Mouse (Mus musculus) forebrain, embryonic 10.5 days (tissue): Measurements from ENCODE around the gene Asic1. TPM values are rescaled to one million over a fixed set of nuclear protein-coding genes. Genes with fewer than 3 reads are reported as not detected.
A peak's percentile ranks its signal among the peaks of the same experiment; 100 is the strongest.
"Not testable (repeated sequence)": the region's sequence is repeated elsewhere in the genome, so short reads cannot be mapped to it uniquely, and the experiment has no call there.

Experiments used
- DNase-seq: peaks from one replicate; pipeline ENCODE4 v3.0.0-alpha.2; 2017; ENCODE audit warnings: low spot score; ENCODE audit errors: extremely low spot score
- H3K27ac ChIP-seq: fragments of 300-500 bp; sonication (generic); 2 replicates; pipeline ENCODE4 v1.5.1; 2016; ENCODE audit warnings: mild to moderate bottlenecking
- H3K27me3 ChIP-seq: fragments of 300-500 bp; sonication (generic); 2 replicates; pipeline ENCODE4 v1.6.1; 2016; ENCODE audit warnings: mild to moderate bottlenecking; ENCODE audit not compliant: poor library complexity, severe bottlenecking
- H3K36me3 ChIP-seq: fragments of 300-500 bp; sonication (generic); replicated peaks from 2 replicates; pipeline ENCODE4 v1.6.1; 2016; ENCODE audit warnings: mild to moderate bottlenecking, moderate library complexity
- H3K4me1 ChIP-seq: fragments of 300-500 bp; sonication (generic); 2 replicates; pipeline ENCODE4 v1.6.1; 2016
- H3K4me3 ChIP-seq: fragments of 300-500 bp; sonication (generic); 2 replicates; pipeline ENCODE4 v1.5.1; 2016; ENCODE audit warnings: mild to moderate bottlenecking, moderate library complexity
- H3K9me3 ChIP-seq: fragments of 300-500 bp; sonication (generic); 2 replicates; pipeline ENCODE4 v1.6.1; 2016; ENCODE audit warnings: mild to moderate bottlenecking, moderate library complexity
- WGBS: fragments of 180-500 bp; shearing (Covaris S2); methylation state at CpG from one replicate; pipeline ENCODE4 v1.1.7; 2016; 5-methylcytosine and 5-hydroxymethylcytosine counted together
- polyA plus RNA-seq: library from polyadenylated mRNA; unstranded; fragments of >200 nt; fragmentation: Nextera tagmentation; extraction: Ambion mirVana; gene quantifications from 2 replicates; pipeline ENCODE4 v1.2.1, GENCODE M21; 2016

The Asic1 gene
- polyA plus RNA-seq, 1 experiment from 2014 or later, result 2.4 TPM

- Histone ChIP-seq H3K9me3 (no peaks in the 10 kb centered on the region), H3K4me3 (no peak overlapping the region), H3K36me3 (peaks cover 91% of the 10 kb centered on the region), H3K27ac (no peak overlapping the region), H3K4me1 (peaks cover 41% of the 10 kb centered on the region), H3K27me3 (no peaks in the 10 kb centered on the region)
- DNase-seq, result no peak
- WGBS, result 88% methylated on average over 9 of the region's 9 CpGs
Measured at GRCm38 (mm10) chr15:99718461-99719021, 48.4 kb downstream of the Asic1 start.

- WGBS, result 81% methylated on average over 8 of the region's 8 CpGs
- H3K4me1 ChIP-seq, result peaks cover 54% of the 10 kb centered on the region
Measured at GRCm38 (mm10) chr15:99719865-99720264, 49.7 kb downstream of the Asic1 start.

GRCm38 (mm10) chr15:99721921-99722743 lies 52.0 kb downstream of the Asic1 start:
- no peaks in the 10 kb centered on the region for H3K9me3 ChIP-seq
- no peaks in the 10 kb centered on the region for H3K27me3 ChIP-seq
- peaks cover 58% of the 10 kb centered on the region for H3K36me3 ChIP-seq
- DNase-seq, result no peak
- 80% methylated on average over 25 of the region's 25 CpGs for WGBS
- H3K4me1 ChIP-seq, result peaks cover 54% of the 10 kb centered on the region
- H3K27ac ChIP-seq, result no peak overlapping the region
- H3K4me3 ChIP-seq, result no peak overlapping the region

More at GRCm38 (mm10) chr15:99719865-99720264, 49.7 kb downstream of the Asic1 start:
- no peaks in the 10 kb centered on the region for H3K27me3 ChIP-seq
- no peak overlapping the region for H3K27ac ChIP-seq
- no peaks in the 10 kb centered on the region for H3K9me3 ChIP-seq
- no peak overlapping the region for H3K4me3 ChIP-seq
- no peak for DNase-seq
- H3K36me3 ChIP-seq, result peaks cover 79% of the 10 kb centered on the region

GRCm38 (mm10) chr15:99723120-99723514 lies 52.9 kb downstream of the Asic1 start:
- no peaks in the 10 kb centered on the region for H3K9me3 ChIP-seq
- peaks cover 44% of the 10 kb centered on the region for H3K4me1 ChIP-seq
- peaks cover 56% of the 10 kb centered on the region for H3K36me3 ChIP-seq
- no peak for DNase-seq
- no peak overlapping the region for H3K4me3 ChIP-seq
- WGBS, result 49% methylated on average over 10 of the region's 10 CpGs
- H3K27ac ChIP-seq, result peak overlapping the region; percentile 91
- H3K27me3 ChIP-seq, result no peaks in the 10 kb centered on the region

- Histone ChIP-seq H3K4me1 (peaks cover 38% of the 10 kb centered on the region), H3K4me3 (peak overlapping the region; percentile 99; the same call in 1 of the 2 replicates), H3K36me3 (peaks cover 56% of the 10 kb centered on the region), H3K9me3 (peaks cover 1% of the 10 kb centered on the region; the same call in 1 of the 2 replicates), H3K27ac (peak overlapping the region; percentile 91), H3K27me3 (no peaks in the 10 kb centered on the region)
- WGBS, result 17% methylated on average over 11 of the region's 11 CpGs
- no peak for DNase-seq
Measured at GRCm38 (mm10) chr15:99723515-99724291, 53.5 kb downstream of the Asic1 start.

GRCm38 (mm10) chr15:99724292-99725021 lies 54.3 kb downstream of the Asic1 start:
- 14% methylated on average over 16 of the region's 16 CpGs for WGBS
- H3K4me3 ChIP-seq, result peak overlapping the region; percentile 99
- peaks cover 7% of the 10 kb centered on the region for H3K9me3 ChIP-seq
- H3K4me1 ChIP-seq, result peaks cover 38% of the 10 kb centered on the region
- H3K36me3 ChIP-seq, result peaks cover 58% of the 10 kb centered on the region
- no peaks in the 10 kb centered on the region for H3K27me3 ChIP-seq
- H3K27ac ChIP-seq, result peak overlapping the region; percentile 91
- DNase-seq, result peak; percentile 63

GRCm38 (mm10) chr15:99725341-99726155 lies 55.4 kb downstream of the Asic1 start, which contains the start of gene Cox14:
Gene Cox14 (plus strand): TSS chr15:99725618.
- Histone ChIP-seq H3K27me3 (no peaks in the 10 kb centered on the region), H3K27ac (peak within 1 kb of the TSS; percentile 91), H3K4me3 (peak within 1 kb of the TSS; percentile 99), H3K4me1 (peaks cover 38% of the 10 kb centered on the region), H3K36me3 (peaks cover 57% of the 10 kb centered on the region), H3K9me3 (peaks cover 7% of the 10 kb centered on the region)
- DNase-seq, result peak; percentile 92
- WGBS, result under 1% methylated on average over 68 of the region's 68 CpGs

- peak overlapping the region; percentile 99 for H3K4me3 ChIP-seq
- 87% methylated on average over 2 of the region's 2 CpGs for WGBS
- H3K27ac ChIP-seq, result peak overlapping the region; percentile 91; the same call in 1 of the 2 replicates
- peaks cover 56% of the 10 kb centered on the region for H3K36me3 ChIP-seq
- H3K27me3 ChIP-seq, result no peaks in the 10 kb centered on the region
- peaks cover 7% of the 10 kb centered on the region for H3K9me3 ChIP-seq
- peaks cover 38% of the 10 kb centered on the region for H3K4me1 ChIP-seq
- DNase-seq, result no peak
Measured at GRCm38 (mm10) chr15:99726549-99726948, 56.4 kb downstream of the Asic1 start.

- H3K27me3 ChIP-seq, H3K27ac ChIP-seq, DNase-seq, H3K9me3 ChIP-seq, H3K4me3 ChIP-seq: not testable (repeated sequence)
- WGBS, result 93% methylated on average over 4 of the region's 5 CpGs
- peaks cover 38% of the 10 kb centered on the region for H3K4me1 ChIP-seq
- peaks cover 56% of the 10 kb centered on the region for H3K36me3 ChIP-seq
Measured at GRCm38 (mm10) chr15:99727039-99727438, 56.9 kb downstream of the Asic1 start.

GRCm38 (mm10) chr15:99727525-99727924 lies 57.4 kb downstream of the Asic1 start:
- Histone ChIP-seq H3K27me3 (no peaks in the 10 kb centered on the region), H3K27ac (no peak overlapping the region), H3K36me3 (peaks cover 56% of the 10 kb centered on the region), H3K9me3 (peaks cover 7% of the 10 kb centered on the region), H3K4me1 (peaks cover 38% of the 10 kb centered on the region), H3K4me3 (no peak overlapping the region)
- WGBS, result 98% methylated on average over 12 of the region's 12 CpGs
- no peak for DNase-seq

GRCm38 (mm10) chr15:99728211-99728610 lies 58.0 kb downstream of the Asic1 start:
- peaks cover 33% of the 10 kb centered on the region for H3K4me1 ChIP-seq
- no peaks in the 10 kb centered on the region for H3K27me3 ChIP-seq
- no peak for DNase-seq
- H3K9me3 ChIP-seq, result peaks cover 7% of the 10 kb centered on the region
- no peak overlapping the region for H3K27ac ChIP-seq
- no peak overlapping the region for H3K4me3 ChIP-seq
- peaks cover 58% of the 10 kb centered on the region for H3K36me3 ChIP-seq
- WGBS, result 97% methylated on average over 5 of the region's 5 CpGs
